Comparison of ENCODE assay signal across 15 mouse cellular contexts in genomic region chr5:89748185-89748884, GRCm38 (mm10).
DNase-seq lines count a peak whose midpoint lies in the region; ATAC-seq lines count a peak whose summit lies in the region.
"Had no signal": no experiment of that assay in that cellular context is flagged by ENCODE, and none has a peak within 500 bp of the region (broad histone marks: within the 10 kb centered on the region; RNA-seq: fewer than 3 reads in every experiment).

No protein-coding gene starts in this region.

- H3K27ac ChIP-seq in lung, embryonic 16.5 days (ENCODE audit: low read length) = no peak overlapping the region
- H3K27ac ChIP-seq in heart, embryonic 15.5 days = peak overlapping the region; percentile 28; the same call in 1 of the 2 replicates
- H3K27ac ChIP-seq in liver, embryonic 11.5 days (ENCODE audit: low read depth, low read length) = no peak overlapping the region
- no peak overlapping the region for H3K27ac ChIP-seq in forebrain, embryonic 13.5 days
- H3K27ac ChIP-seq: embryonic facial prominence, embryonic 12.5 days; left cerebral cortex, adult 2 months; stomach, embryonic 15.5 days had no signal

- no peaks in the 10 kb centered on the region for H3K27me3 ChIP-seq in lung, embryonic 16.5 days (ENCODE audit: control insufficient read depth, insufficient read depth, low read depth, low read length)
- H3K27me3 ChIP-seq in heart, embryonic 15.5 days = no peaks in the 10 kb centered on the region
- H3K27me3 ChIP-seq in liver, embryonic 11.5 days (replicated peaks; ENCODE audit: control insufficient read depth, insufficient read depth, low read length) = no peaks in the 10 kb centered on the region
- H3K27me3 ChIP-seq in forebrain, embryonic 13.5 days = no peaks in the 10 kb centered on the region
- H3K27me3 ChIP-seq: embryonic facial prominence, embryonic 12.5 days; stomach, embryonic 15.5 days had no signal

- 34% methylated on average over 2 of the region's 2 CpGs for WGBS in lung, embryonic 16.5 days
- WGBS in heart, embryonic 15.5 days = 20% methylated on average over 2 of the region's 2 CpGs
- WGBS in liver, embryonic 11.5 days = 42% methylated on average over 2 of the region's 2 CpGs
- WGBS in forebrain, embryonic 13.5 days = 90% methylated on average over 2 of the region's 2 CpGs

- no peaks in the 10 kb centered on the region for H3K9me3 ChIP-seq in lung, embryonic 16.5 days (ENCODE audit: control insufficient read depth, low read length)
- no peaks in the 10 kb centered on the region for H3K9me3 ChIP-seq in heart, embryonic 15.5 days (replicated peaks)
- H3K9me3 ChIP-seq in liver, embryonic 11.5 days (ENCODE audit: control insufficient read depth, low read length) = no peaks in the 10 kb centered on the region
- H3K9me3 ChIP-seq in forebrain, embryonic 13.5 days (replicated peaks) = peaks cover 5% of the 10 kb centered on the region
- H3K9me3 ChIP-seq: embryonic facial prominence, embryonic 12.5 days; stomach, embryonic 15.5 days had no signal

- ATAC-seq in lung, embryonic 16.5 days (ENCODE audit: low read depth) = peak; percentile 38; the same call in 1 of the 2 replicates
- no peak for ATAC-seq in heart, embryonic 15.5 days (replicated peaks; ENCODE audit: insufficient number of reproducible peaks, insufficient read depth, low FRiP score, low read depth)
- peak; percentile 67 for ATAC-seq in liver, embryonic 11.5 days (replicated peaks; ENCODE audit: low FRiP score)
- no peak for ATAC-seq in forebrain, embryonic 13.5 days
- ATAC-seq: forebrain, embryonic 14.5 days had no signal

- peaks cover 6% of the 10 kb centered on the region; the same call in 1 of the 2 replicates for H3K4me1 ChIP-seq in lung, embryonic 16.5 days (replicated peaks; ENCODE audit: control insufficient read depth, insufficient read depth, low read length)
- H3K4me1 ChIP-seq in heart, embryonic 15.5 days (replicated peaks) = peaks cover 9% of the 10 kb centered on the region
- H3K4me1 ChIP-seq in liver, embryonic 11.5 days (replicated peaks; ENCODE audit: control insufficient read depth, insufficient read depth, low read length) = peaks cover 4% of the 10 kb centered on the region; the same call in 1 of the 2 replicates
- H3K4me1 ChIP-seq in forebrain, embryonic 13.5 days = no peaks in the 10 kb centered on the region
- H3K4me1 ChIP-seq: embryonic facial prominence, embryonic 12.5 days; stomach, embryonic 15.5 days had no signal

- no peak overlapping the region for H3K4me2 ChIP-seq in lung, embryonic 16.5 days (ENCODE audit: low read depth, low read length)
- no peak overlapping the region for H3K4me2 ChIP-seq in heart, embryonic 15.5 days
- no peak overlapping the region for H3K4me2 ChIP-seq in liver, embryonic 11.5 days
- no peak overlapping the region for H3K4me2 ChIP-seq in forebrain, embryonic 13.5 days
- H3K4me2 ChIP-seq: embryonic facial prominence, embryonic 12.5 days; stomach, embryonic 15.5 days had no signal

- no peak overlapping the region for H3K4me3 ChIP-seq in lung, embryonic 16.5 days (ENCODE audit: low read length)
- no peak overlapping the region for H3K4me3 ChIP-seq in heart, embryonic 15.5 days
- H3K4me3 ChIP-seq in liver, embryonic 11.5 days (ENCODE audit: low read depth, low read length) = no peak overlapping the region
- no peak overlapping the region for H3K4me3 ChIP-seq in forebrain, embryonic 13.5 days
- H3K4me3 ChIP-seq: embryonic facial prominence, embryonic 12.5 days; left cerebral cortex, adult 2 months; stomach, embryonic 15.5 days had no signal

- no peak overlapping the region for H3K9ac ChIP-seq in lung, embryonic 16.5 days (ENCODE audit: low read length)
- no peak overlapping the region for H3K9ac ChIP-seq in heart, embryonic 15.5 days
- H3K9ac ChIP-seq in liver, embryonic 11.5 days (ENCODE audit: low read depth, low read length) = no peak overlapping the region
- no peak overlapping the region for H3K9ac ChIP-seq in forebrain, embryonic 13.5 days
- H3K9ac ChIP-seq: embryonic facial prominence, embryonic 12.5 days; stomach, embryonic 15.5 days had no signal

- DNase-seq in lung, postnatal 14 days = no peak
- no peak for DNase-seq in liver, embryonic 11.5 days (ENCODE audit: low spot score)
- DNase-seq in yolk sac, embryonic 10.5 days (ENCODE audit: low spot score) = peak; percentile 16
- DNase-seq in spleen, postnatal 4 days (ENCODE audit: low spot score in 2 of 2) = no peak
- no peak for DNase-seq in adrenal gland, postnatal 4 days (ENCODE audit: low spot score in 2 of 2)
- DNase-seq: cerebellum, adult 8-10 months; gastrocnemius, postnatal 36 days; right cerebral cortex, postnatal 14 days had no signal

- H3K36me3 ChIP-seq in lung, embryonic 16.5 days (ENCODE audit: control insufficient read depth, insufficient read depth, low read length) = no peaks in the 10 kb centered on the region
- H3K36me3 ChIP-seq in heart, embryonic 15.5 days = no peaks in the 10 kb centered on the region
- H3K36me3 ChIP-seq in liver, embryonic 11.5 days (ENCODE audit: control insufficient read depth, insufficient read depth, low read length) = no peaks in the 10 kb centered on the region
- H3K36me3 ChIP-seq in forebrain, embryonic 13.5 days (ENCODE audit: poor library complexity, severe bottlenecking) = no peaks in the 10 kb centered on the region
- H3K36me3 ChIP-seq: embryonic facial prominence, embryonic 12.5 days; stomach, embryonic 15.5 days had no signal

Comparison
In these comparisons a context has a peak if more than half of its experiments do, and no peak if none do; other contexts are left out.
1. ATAC-seq: peak in lung, embryonic 16.5 days (single experiment) and liver, embryonic 11.5 days (single experiment); none in heart, embryonic 15.5 days (single experiment) and forebrain, embryonic 13.5 days (single experiment).